Mouse (Mus musculus) embryo, embryonic 10.5 days (tissue): ENCODE measurements around the gene Olfr776.
"Not testable (repeated sequence)": the region's sequence is repeated elsewhere in the genome, so short reads cannot be mapped to it uniquely, and the experiment has no call there.

ENCODE experiments used
- DNase-seq: peaks from one replicate; pipeline ENCODE4 v3.0.0-alpha.2; 2015; ENCODE audit warnings: low spot score

Gene Olfr776

DNA sequence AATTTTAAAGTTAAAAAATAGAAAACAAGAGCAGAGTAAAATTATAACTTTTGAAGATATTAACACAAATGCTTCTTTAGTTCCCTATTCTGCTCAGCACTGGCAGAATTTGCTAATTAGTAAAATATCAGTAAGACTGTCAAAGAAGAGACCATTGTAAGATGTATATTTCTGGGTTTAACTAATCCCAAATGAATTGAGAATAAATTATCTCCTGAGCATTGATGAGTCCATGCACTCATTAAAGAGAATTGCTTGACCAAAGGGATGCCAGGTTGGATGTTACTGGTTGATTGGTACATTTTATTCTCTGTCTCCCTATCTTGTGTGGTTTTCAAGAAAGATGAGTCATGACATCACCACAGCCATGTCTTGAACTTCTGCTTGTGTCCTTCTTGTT lies at the start of gene Olfr776:
Gene Olfr776 (plus strand): TSS at position 301 of the 400 bp plus-strand sequence.
- no peak for DNase-seq

DNA sequence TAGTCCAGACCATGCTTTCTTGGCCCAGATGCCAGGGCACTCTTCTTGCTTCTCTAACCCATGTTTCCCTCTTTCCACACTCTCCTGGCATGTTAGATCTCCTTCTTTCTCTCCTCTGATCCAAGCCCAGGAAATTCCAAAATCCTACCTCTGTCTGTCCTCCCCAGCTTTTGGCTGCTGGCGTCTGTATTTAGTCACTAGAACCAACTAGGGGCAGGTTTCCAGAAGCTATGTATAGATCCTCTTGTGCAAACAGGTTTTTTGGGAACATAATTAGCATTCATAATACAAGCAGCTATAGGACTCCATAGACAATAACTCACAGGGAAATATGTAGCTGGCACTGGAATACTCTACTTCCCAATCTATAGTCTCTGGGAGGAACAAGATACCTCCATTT lies 28.2 kb upstream of the Olfr776 start:
- no peak for DNase-seq

DNA sequence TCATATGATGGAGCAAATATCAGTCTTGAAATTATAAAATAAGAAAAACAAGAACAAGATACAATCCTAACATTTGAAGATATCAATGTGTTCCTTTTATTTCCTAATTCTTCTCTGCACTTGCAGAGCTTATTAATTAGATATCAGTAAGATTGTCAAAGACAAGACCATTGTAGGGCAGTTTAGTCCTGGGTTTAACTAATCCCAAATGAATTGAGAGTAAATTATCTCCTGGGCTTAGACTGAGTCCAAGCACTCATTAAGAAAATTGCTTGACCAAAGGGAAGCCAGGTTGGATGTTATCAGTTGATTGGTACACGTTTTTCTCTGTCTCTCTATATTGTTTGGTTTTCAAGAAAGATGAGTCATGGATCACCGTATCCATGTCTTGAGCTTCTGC lies 23.0 kb upstream of the Olfr776 start, which contains the start of gene Olfr774:
Gene Olfr774 (plus strand): TSS at position 301 of the 400 bp plus-strand sequence.
- DNase-seq: no peak

DNA sequence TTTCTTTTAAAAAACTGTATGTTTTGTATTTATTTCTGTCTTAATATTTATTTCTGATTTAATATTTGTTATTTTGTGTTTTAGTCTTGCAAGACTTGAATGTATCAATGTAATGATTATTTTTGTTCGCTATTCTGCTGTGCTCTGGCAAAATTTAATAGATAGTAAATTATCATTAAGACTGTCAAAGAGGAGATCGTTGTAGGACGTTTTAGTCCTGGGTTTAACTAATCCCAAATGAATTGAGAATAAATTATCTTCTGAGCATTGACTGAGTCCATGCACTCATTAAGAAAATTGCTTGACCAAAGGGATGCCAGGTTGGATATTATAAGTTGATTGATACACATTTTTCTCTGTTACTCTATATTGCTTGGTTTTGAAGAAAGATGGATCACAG lies 10.8 kb upstream of the Olfr776 start, which contains the start of gene Olfr775:
Gene Olfr775 (plus strand): TSS at position 301 of the 400 bp plus-strand sequence.
- DNase-seq: no peak

DNA sequence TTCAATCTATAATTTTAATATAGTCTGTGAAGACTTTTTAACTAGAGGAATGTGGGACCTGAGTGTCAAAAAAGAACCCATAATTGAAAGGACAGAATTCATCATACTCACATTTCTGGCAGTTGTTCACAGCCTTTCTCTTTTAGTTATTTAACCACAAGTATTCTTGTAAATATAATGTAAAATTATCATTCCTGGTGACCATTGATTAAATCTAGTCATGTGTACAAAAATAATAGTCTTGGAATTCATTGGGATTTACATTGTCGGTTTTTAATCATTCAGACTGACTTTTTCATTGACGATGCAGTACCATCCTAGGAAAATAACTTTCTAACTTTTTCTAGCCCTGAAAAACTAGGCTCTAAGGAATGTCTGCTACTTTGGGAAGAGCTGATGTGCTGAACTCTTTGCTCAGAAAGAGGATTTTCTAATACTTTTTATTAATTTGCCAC lies 12.2 kb downstream of the Olfr776 start, which contains the start of gene Olfr777:
Gene Olfr777 (minus strand): TSS at position 405 of the 455 bp plus-strand sequence.
- no peak for DNase-seq

DNA sequence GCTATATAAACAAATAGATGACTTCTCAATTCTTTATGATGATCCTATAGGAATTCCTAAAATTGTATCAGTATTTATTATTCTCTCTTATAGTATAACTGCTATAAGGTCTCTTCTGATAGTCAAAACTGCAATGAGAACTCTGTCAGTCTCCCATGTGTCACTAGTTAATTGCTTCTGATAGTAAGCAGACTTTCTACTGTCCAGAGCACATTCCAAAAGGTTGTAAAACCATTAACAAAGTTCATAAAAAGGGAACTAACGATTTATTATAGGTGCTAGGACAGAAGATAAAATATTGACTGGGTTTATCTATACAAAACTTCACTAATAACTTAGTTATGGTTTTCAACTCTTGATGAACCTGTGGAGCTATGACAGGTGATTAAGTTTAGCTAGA lies 54.0 kb downstream of the Olfr776 start:
- not testable (repeated sequence) for DNase-seq

DNA sequence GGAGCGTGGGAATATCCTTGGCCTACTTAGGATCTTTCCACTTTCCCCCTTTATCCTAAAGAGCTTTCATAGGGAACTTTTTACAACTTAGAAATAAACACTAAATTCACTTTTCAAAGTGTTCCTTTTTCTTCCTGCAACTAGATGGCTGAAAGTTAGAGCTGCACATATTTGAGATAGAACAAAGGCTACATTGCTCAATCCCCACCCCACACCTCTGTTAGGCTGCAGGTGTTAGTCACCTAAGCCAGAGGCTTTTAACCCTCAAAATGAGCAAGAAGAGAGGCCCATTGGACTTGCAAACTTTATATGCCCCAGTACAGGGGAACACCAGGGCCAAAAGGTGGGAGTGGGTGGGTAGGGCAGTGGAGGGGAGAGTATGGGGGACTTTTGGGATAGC lies 54.6 kb downstream of the Olfr776 start:
- not testable (repeated sequence) for DNase-seq
